Mouse (Mus musculus) thymus, postnatal 4 days (tissue): ENCODE measurements at regions not wholly inside any gene's neighbourhood (a gene's known extent, or its start where the extent isn't known, plus 50 kb on each side); places are given as distances from the start of the nearest gene placed in this dataset.

Experiments used
- DNase-seq: peaks from one replicate; pipeline ENCODE4 v3.0.0; 2021

GRCm38 (mm10) chr12:35231414-35232321, 184.7 kb downstream of the Snx13 start:
- DNase-seq = no peak

DNA sequence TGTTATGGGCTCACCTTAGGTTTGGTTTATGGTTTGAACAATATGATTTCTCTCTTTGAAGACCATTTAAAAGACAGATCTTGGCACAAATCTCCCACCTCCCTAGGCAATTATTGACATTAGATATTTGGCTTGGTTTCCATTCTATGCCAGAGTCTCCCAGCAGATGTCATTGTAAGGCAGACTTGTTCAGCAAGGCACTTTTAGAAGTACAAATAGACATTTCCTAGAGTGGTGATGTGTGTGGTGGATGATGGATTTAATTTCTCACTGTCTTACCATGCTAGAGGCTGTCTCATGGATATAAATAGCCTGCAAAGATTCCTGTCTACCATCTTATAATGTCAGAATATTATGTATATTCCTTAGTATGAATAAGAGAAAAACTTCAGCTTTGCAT, 173.4 kb downstream of the Snx13 start:
- no peak for DNase-seq

GRCm38 (mm10) chr12:35220002-35220401, 173.0 kb downstream of the Snx13 start:
- DNase-seq = no peak

GRCm38 (mm10) chr12:35216725-35217124, 169.7 kb downstream of the Snx13 start:
- DNase-seq = no peak

DNA sequence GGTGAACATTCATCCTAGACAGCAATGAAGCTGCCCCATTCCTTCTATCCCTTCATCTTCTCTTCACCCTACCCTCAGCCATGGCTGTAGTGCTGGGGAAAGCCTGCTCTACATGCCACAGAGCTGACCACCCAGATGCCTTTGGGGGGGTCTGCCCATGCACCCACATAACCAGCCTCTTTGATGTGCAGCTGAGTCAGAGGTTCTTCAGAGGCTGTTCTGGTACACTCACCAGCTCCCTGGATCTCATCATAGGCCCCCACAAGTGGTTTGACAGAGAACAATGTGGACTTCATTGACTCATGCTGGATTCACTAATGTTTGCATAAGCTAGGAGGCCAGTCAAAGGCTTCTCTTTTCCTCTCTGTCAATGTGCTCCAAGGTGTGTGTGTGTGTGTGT, 162.4 kb downstream of the Snx13 start:
- no peak for DNase-seq

DNA sequence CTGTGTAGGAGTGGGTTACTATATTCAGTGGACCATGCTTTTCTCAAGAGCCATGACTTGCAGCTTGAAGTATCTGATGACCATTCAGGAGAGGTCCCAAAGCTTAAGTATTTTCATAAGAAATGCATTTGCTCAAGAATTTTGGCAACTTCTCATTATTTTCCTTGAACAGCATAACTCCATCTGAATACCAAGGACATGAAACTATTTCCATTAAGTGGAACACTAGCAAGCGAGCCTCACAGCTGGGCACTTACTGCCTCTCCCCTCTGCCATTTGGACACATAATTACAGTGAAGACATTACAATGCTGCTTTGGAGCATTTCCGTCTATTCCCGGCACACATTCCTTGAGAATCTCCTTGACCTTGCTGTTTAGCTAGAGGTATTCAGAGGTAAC, 160.6 kb downstream of the Snx13 start:
- no peak for DNase-seq

- no peak for DNase-seq
These were observed 156.4 kb downstream of the Snx13 start for GRCm38 (mm10) chr12:35203398-35203797.

DNA sequence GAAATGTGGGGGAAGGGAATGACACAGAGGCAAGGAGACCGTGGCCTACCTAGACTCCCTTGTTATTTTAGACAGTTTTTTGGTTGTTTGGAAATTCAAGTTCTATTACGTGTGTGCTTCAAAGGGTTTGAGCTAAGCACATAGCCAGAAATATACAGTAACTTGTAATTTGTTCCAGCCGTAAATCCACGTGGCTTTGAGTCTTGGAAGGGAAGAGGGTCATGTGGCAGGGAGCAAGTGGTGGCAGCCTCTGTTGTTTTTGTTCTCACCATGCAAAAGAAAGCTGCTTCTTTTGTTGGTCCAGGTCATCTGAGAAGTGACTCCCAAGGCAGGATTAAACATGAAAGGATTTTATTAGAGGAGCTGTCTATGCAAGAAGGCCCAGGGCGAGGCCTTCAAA, 153.1 kb downstream of the Snx13 start:
- no peak for DNase-seq
